Mouse (Mus musculus): ENCODE data around the gene Tom1l1.
"Not testable (repeated sequence)": the region's sequence is repeated elsewhere in the genome, so short reads cannot be mapped to it uniquely, and the experiment has no call there.

Gene Tom1l1

GRCm38 (mm10) chr11:90687460-90688416 lies at the start of gene Tom1l1:
Gene Tom1l1 (minus strand): TSS chr11:90688366.
- peak; percentile 83 to 90 for DNase-seq

DNA sequence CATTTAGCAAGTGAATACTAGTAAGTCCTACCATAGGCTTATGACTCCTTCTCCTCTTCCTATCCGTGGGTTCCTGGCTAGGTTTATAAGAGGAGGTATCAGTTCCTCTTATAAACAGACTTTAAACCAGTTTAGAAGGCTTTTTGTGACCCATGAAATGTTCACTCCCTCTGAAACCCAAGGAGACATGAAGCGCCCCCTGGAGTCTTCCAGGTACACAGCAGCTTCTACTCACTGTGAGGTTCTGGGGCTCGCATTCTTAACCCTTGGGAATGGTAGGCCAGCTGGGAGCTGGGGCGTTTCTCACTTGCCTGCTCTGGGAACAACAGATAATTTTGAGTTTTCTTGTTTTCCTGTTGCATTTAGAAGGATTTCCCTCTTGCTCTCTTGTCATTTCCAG lies 45.4 kb upstream of the Tom1l1 start:
- peak in 1 of 2 experiments; percentile 4 for DNase-seq

GRCm38 (mm10) chr11:90727354-90728125 lies 39.4 kb upstream of the Tom1l1 start:
- DNase-seq: no peak

GRCm38 (mm10) chr11:90726730-90727129 lies 38.6 kb upstream of the Tom1l1 start:
- no peak for DNase-seq

- no peak for DNase-seq
These were observed 34.1 kb upstream of the Tom1l1 start for GRCm38 (mm10) chr11:90722304-90722703.

- no peak for DNase-seq
These were observed 29.6 kb upstream of the Tom1l1 start for GRCm38 (mm10) chr11:90717719-90718118.

GRCm38 (mm10) chr11:90711596-90711995 lies 23.4 kb upstream of the Tom1l1 start:
- DNase-seq: no peak

- DNase-seq: not testable (repeated sequence)
These were observed 19.0 kb upstream of the Tom1l1 start for GRCm38 (mm10) chr11:90707134-90707533.

DNA sequence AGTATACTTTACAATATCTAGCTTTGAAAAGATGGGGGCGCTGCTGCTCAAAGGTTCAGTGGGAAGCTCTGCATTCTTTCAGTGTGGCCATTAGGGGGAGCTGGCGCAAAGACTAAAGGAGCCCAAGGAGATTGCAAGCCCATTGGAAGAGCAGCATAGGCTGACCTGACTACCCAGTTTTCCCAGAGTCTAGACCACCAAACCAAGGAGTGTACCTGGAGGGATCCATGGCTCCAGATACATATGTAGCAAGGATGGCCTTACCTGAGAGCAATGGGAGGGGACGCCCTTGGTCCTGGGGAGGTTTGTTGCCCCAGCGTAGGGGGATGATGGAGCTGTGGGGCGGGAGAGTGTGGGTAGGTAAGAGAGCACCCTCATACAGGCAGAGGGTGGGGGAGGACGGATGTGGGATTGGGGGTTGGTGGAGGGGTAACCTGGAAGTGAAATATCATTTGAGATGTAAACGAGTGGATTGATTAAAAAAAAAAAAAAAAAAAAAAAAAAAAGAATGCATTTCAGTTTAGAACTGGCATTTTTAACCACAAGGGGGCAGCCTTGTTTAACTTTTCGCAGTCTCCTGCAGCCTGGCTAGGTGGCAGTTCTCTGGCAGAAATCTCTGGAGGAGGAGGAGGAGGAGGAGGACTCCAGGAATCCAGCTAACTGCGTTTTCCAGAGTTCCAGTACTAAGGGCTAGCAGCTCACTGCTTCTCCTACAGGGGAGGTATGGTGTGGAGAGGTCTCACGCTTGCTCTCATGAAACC lies 9.5 kb upstream of the Tom1l1 start:
- peak; percentile 72 to 86 for DNase-seq

GRCm38 (mm10) chr11:90695811-90696210 lies 7.6 kb upstream of the Tom1l1 start:
- DNase-seq: no peak

- DNase-seq: no peak
These were observed 6.0 kb upstream of the Tom1l1 start for GRCm38 (mm10) chr11:90694206-90694605.

DNA sequence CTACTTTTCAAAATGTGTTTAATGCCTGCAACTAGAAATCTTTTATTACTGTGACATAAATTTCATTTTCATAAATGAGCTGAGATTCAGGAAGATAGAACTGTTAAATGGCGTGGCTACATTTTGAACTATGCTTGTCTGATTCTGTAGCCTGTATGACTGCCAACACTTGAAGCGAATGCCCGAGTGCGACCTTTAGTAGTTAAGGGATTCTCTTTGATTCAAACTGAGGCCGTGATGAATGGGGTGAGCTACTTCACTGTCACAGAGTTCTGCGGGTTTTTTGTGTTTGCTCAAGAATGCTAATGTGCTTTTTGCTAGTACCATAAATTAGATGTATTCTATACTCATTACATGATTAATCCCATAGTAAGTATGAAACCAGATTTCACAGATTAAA lies 2.2 kb upstream of the Tom1l1 start:
- no peak for DNase-seq

DNA sequence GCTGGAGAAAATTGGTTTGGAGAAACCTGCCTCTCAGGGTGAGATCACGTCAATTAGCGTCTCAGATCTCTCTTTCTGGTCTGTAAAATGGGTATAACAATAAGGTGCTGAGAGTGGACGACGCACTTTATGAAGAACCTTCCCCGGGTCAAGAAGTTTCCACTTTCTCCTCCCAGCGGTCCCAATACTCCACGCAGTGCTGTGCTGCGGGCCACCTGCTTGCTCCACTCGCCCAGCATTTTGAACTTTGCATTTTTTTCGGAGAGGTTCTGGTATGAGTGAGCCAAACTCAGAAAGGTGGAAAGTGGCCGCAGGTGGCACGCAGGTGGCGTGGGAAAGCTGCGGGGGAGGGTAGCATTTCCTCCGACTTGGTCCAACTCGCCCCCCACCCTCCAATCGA lies 1.1 kb downstream of the Tom1l1 start:
- peak in 1 of 2 experiments; percentile 3 for DNase-seq

DNA sequence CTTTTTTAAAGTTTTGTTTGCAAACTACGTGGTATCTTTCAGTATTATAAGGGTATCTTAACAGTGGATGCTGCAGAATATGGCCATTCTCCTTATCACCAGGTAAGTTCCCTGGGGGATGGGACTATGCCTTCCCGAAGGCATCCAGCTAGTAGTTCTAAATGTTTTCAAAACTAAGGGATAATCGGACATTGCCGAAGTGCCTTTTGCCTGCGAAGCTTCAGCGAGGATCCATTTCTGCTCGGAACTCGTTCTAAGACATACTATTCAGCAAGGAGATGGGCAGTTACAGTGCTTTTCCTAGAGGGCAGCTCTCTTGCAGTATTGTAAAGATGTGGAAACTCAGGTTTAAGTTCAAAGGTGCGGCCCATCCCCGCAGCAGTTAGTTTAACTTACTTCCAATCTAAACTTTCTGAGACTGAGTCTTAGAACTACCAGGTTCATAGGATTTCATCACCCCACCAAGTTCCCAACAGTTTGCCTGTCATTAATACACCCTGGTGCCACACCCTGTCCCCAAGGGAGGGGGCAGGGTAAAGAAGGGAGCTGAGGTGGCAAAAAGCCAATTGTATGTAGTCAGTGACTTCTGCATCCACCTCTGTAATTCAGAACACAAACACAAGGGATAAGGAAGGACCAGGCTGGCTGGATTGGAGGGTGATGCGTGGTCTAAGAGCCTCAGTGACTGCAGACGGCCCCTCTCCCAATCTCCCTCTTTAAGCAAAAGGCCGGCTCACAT lies 1.7 kb downstream of the Tom1l1 start:
- no peak for DNase-seq

- no peak for DNase-seq
These were observed 3.0 kb downstream of the Tom1l1 start for GRCm38 (mm10) chr11:90685196-90685595.

- no peak for DNase-seq
These were observed 3.4 kb downstream of the Tom1l1 start for GRCm38 (mm10) chr11:90684765-90685164.

DNA sequence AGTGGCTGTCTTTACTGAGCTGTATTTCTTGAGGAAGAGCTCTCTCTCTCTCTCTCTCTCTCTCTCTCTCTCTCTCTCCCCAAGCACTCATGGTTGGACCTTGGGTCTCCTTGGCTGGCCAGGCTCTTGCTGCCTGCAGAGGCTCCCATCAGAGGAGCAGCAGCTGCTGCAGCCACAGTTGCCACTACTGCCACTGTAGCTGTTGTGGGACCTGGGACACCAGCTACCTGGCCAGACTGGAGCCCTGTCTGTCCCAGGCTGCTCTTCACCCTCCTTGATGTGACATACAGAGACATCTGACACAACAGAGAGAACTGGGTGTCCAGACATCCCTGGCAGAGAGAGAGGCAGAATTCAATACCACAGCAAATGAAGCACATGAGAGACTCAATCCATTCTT lies 7.0 kb downstream of the Tom1l1 start:
- no peak for DNase-seq

DNA sequence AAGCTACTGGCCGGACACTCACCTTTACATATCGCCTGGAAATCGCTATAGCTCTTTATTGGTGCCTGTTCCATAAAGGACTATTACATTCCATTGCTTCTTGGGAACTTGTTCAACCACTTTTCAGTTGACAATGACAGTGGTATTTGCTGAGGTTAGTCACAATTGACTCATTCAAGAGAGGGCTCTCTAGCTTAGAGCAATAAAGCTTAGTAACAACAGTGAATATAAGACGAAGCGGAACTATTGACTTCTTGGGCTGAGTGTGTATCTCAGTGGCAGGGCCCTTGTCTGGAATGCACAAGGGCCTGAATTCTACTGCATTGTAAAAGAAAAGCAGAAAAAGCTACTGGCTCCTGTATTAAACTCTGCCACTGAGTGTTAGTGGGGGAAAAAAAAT lies 9.6 kb downstream of the Tom1l1 start:
- DNase-seq: no peak

DNA sequence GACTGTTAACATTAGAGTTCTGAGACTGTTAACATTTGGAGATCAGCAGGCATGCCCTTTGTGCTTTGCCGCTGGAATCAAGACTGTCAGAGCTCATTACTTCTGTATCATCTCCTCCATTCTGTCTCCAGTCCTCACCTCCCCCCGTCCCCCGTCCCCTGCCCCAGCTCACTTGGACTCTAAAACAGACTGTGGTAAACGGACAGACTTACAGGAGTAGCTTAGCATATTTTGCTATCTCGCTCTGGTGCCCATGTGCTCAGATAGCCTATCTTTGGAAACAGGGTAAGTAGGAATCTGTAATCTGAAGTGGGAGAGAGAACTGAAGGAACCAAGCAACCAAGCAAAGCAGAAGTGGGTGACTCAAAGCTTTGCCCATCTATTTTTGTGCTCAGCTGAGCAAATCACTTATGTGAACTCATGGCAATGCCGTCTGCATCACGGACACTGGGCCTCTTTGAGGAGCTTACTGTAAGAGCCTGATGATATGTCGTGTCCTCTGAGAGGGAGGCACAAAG lies 10.3 kb downstream of the Tom1l1 start:
- no peak for DNase-seq

DNA sequence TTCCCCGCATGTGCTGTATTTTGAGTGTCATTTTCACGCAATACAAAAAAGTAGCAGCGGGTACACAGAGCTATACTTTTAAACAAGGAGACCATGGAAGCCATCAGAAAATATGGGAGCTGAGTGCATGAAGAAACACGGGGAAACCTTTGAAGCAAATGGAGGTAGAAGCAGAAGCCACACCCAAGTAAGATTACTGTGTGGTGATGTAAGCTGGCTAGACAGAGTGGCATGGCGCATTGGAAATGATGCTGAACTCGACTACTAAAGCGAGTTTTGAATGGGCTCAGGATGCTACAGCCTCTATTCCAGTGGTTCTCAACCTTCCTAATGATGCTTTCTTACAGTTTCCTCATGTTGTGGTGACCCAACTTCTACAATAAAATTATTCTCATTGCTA lies 11.1 kb downstream of the Tom1l1 start:
- no peak for DNase-seq

DNA sequence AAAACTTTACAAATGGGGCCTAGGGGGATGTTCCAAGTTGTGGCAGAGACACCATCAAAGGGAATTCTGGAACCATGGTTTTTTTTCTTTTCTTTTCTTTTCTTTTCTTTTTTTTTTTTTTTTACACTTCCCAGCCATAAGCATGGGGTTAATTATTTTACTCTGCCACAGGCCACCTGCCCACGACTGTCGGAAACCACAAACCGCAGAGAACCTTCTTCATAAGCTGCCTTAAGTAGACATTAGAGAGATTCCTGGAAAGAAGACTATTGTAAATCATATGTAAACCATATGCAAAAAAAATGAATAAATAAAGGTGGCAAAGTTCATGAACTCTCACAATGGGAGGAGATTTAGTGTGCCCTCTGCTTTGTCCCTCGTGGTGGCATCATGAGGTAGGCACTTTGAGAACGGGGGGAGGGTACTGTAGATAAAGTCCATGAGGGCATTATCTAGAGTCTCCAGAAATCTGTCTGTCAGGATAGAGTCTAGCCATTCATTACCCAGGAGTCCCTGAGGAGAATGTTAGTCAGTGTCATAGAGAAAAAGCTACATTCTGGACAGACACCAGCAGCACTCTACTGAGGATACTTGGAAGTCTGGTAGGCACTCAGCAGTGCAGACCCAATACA lies 12.6 kb downstream of the Tom1l1 start:
- DNase-seq: no peak

GRCm38 (mm10) chr11:90667325-90667724 lies 20.8 kb downstream of the Tom1l1 start:
- no peak for DNase-seq

Measured in kidney, postnatal 36 days (tissue).